Mouse (Mus musculus) embryonic fibroblast, embryonic 13.5 days (primary cell): ENCODE measurements around the gene Wasl.

Source experiments
- CTCF ChIP-seq: IDR thresholded peaks from 2 replicates; pipeline ENCODE4 v1.5.1; 2011; ENCODE audit warnings: mild to moderate bottlenecking, control low read depth, low read length, moderate library complexity, borderline replicate concordance; ENCODE audit not compliant: insufficient read depth
- POLR2A ChIP-seq: IDR thresholded peaks from 2 replicates; pipeline ENCODE4 v1.6.1; 2011; ENCODE audit warnings: low read depth, mild to moderate bottlenecking, control low read depth, low read length, moderate library complexity

DNA sequence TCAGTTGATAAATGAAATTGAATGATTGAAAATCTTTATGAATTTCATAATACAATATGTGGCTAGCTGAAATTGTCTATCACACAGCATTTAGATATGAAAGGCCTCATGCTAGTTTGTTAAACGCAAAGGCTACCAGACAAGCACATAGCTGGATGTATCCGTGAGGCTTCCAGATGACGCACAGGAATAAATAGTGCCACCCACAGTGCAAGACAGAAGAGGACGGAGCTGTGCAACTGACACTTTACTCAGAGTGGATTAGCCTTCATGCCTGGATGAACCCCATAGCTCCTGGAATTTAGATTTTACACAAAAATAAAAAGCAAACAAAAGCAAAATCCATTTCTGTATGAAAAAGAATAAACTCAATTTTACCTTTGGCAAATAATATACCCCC is 50.9 kb downstream of the Wasl start:
- TF ChIP-seq CTCF (no peak), POLR2A (no peak)
